Comparison of ENCODE assay signal across 25 mouse cellular contexts in genomic region chr17:75920240-75920639, GRCm38 (mm10).
DNase-seq lines count a peak whose midpoint lies in the region; ATAC-seq and TF ChIP-seq lines count a peak whose summit lies in the region.
"Had no signal": no experiment of that assay in that cellular context is flagged by ENCODE, and none has a peak within 500 bp of the region (broad histone marks: within the 10 kb centered on the region; RNA-seq: fewer than 3 reads in every experiment).

No protein-coding gene starts in this region.

- peaks cover 3% of the 10 kb centered on the region; the same call in 1 of the 2 replicates for H3K4me1 ChIP-seq in forebrain, embryonic 13.5 days
- no peaks in the 10 kb centered on the region for H3K4me1 ChIP-seq in forebrain, embryonic 10.5 days
- H3K4me1 ChIP-seq in forebrain, embryonic 15.5 days: no peaks in the 10 kb centered on the region
- H3K4me1 ChIP-seq in forebrain, embryonic 12.5 days: no peaks in the 10 kb centered on the region
- H3K4me1 ChIP-seq in forebrain, postnatal 0 days (ENCODE audit: insufficient read depth): no peaks in the 10 kb centered on the region
- H3K4me1 ChIP-seq in liver, embryonic 12.5 days: no peaks in the 10 kb centered on the region
- H3K4me1 ChIP-seq: embryonic facial prominence, embryonic 13.5 days; embryonic facial prominence, embryonic 15.5 days had no signal

- DNase-seq in forebrain, embryonic 10.5 days (ENCODE audit: extremely low spot score, low spot score): no peak
- DNase-seq in forebrain, postnatal 0 days: peak; percentile 13
- DNase-seq: adrenal gland, adult 8-10 months; adrenal gland, postnatal 14 days; adrenal gland, postnatal 36 days; B cell, adult 2 months; cerebellum, adult 11 months; cerebellum, adult 18-20 months; cerebellum, adult 8-10 months; cerebellum, adult 9-11 months; cerebellum, postnatal 14 days; cerebellum, postnatal 36 days; embryo, embryonic 11 days had no signal

- H3K36me3 ChIP-seq in forebrain, embryonic 13.5 days (ENCODE audit: poor library complexity, severe bottlenecking): no peaks in the 10 kb centered on the region
- no peaks in the 10 kb centered on the region for H3K36me3 ChIP-seq in forebrain, embryonic 10.5 days (replicated peaks)
- no peaks in the 10 kb centered on the region for H3K36me3 ChIP-seq in forebrain, embryonic 15.5 days
- H3K36me3 ChIP-seq in forebrain, embryonic 12.5 days (replicated peaks): no peaks in the 10 kb centered on the region
- no peaks in the 10 kb centered on the region for H3K36me3 ChIP-seq in forebrain, postnatal 0 days (ENCODE audit: insufficient read depth)
- no peaks in the 10 kb centered on the region for H3K36me3 ChIP-seq in liver, embryonic 12.5 days
- H3K36me3 ChIP-seq: embryonic facial prominence, embryonic 13.5 days; embryonic facial prominence, embryonic 15.5 days; G1E had no signal

- no peak overlapping the region for H3K4me2 ChIP-seq in forebrain, embryonic 13.5 days
- no peak overlapping the region for H3K4me2 ChIP-seq in forebrain, embryonic 15.5 days (replicated peaks)
- H3K4me2 ChIP-seq in forebrain, embryonic 12.5 days: no peak overlapping the region
- no peak overlapping the region for H3K4me2 ChIP-seq in forebrain, postnatal 0 days (ENCODE audit: low read depth)
- H3K4me2 ChIP-seq in liver, embryonic 12.5 days: no peak overlapping the region
- H3K4me2 ChIP-seq: embryonic facial prominence, embryonic 13.5 days; embryonic facial prominence, embryonic 15.5 days had no signal

- H3K4me3 ChIP-seq in forebrain, embryonic 13.5 days: no peak overlapping the region
- H3K4me3 ChIP-seq in forebrain, embryonic 10.5 days: no peak overlapping the region
- no peak overlapping the region for H3K4me3 ChIP-seq in forebrain, embryonic 15.5 days
- no peak overlapping the region for H3K4me3 ChIP-seq in forebrain, embryonic 12.5 days (replicated peaks)
- H3K4me3 ChIP-seq in forebrain, postnatal 0 days (ENCODE audit: low read depth, low read length): no peak overlapping the region
- no peak overlapping the region for H3K4me3 ChIP-seq in liver, embryonic 12.5 days
- H3K4me3 ChIP-seq: embryonic facial prominence, embryonic 13.5 days; embryonic facial prominence, embryonic 15.5 days; erythroblast, embryonic 14.5 days had no signal

- 79% methylated on average over 2 of the region's 2 CpGs for WGBS in forebrain, embryonic 13.5 days
- 87% methylated on average over 2 of the region's 2 CpGs for WGBS in forebrain, embryonic 10.5 days
- WGBS in forebrain, embryonic 15.5 days: 59% methylated on average over 2 of the region's 2 CpGs
- WGBS in forebrain, embryonic 12.5 days: 83% methylated on average over 2 of the region's 2 CpGs
- 48% methylated on average over 2 of the region's 2 CpGs for WGBS in forebrain, postnatal 0 days
- 74% methylated on average over 2 of the region's 2 CpGs for WGBS in liver, embryonic 12.5 days (ENCODE audit: insufficient replicate concordance)

- no peak overlapping the region for H3K27ac ChIP-seq in forebrain, embryonic 13.5 days
- H3K27ac ChIP-seq in forebrain, embryonic 10.5 days: no peak overlapping the region
- no peak overlapping the region for H3K27ac ChIP-seq in forebrain, embryonic 15.5 days (replicated peaks)
- no peak overlapping the region for H3K27ac ChIP-seq in forebrain, embryonic 12.5 days
- no peak overlapping the region for H3K27ac ChIP-seq in forebrain, postnatal 0 days (ENCODE audit: low read depth, low read length)
- no peak overlapping the region for H3K27ac ChIP-seq in liver, embryonic 12.5 days
- H3K27ac ChIP-seq: embryonic facial prominence, embryonic 13.5 days; embryonic facial prominence, embryonic 15.5 days had no signal

- ATAC-seq in forebrain, embryonic 13.5 days: 0 out of 2 replicates have a peak, but pooled peaks have one; percentile 53
- ATAC-seq in forebrain, embryonic 15.5 days (replicated peaks): peak; percentile 72
- no peak for ATAC-seq in forebrain, embryonic 12.5 days (ENCODE audit: low FRiP score)
- ATAC-seq in forebrain, postnatal 0 days: no peak; the same call in 1 of the 2 replicates
- no peak for ATAC-seq in liver, embryonic 12.5 days
- ATAC-seq: activated CD4-positive, CD25-positive, alpha-beta regulatory T cell, adult 4 months; CD4-positive, CD25-positive, alpha-beta regulatory T cell, adult 4 months; Patski had no signal

- H3K27me3 ChIP-seq in forebrain, embryonic 13.5 days: no peaks in the 10 kb centered on the region
- no peaks in the 10 kb centered on the region for H3K27me3 ChIP-seq in forebrain, embryonic 10.5 days (ENCODE audit: poor library complexity, severe bottlenecking)
- H3K27me3 ChIP-seq in forebrain, embryonic 15.5 days: no peaks in the 10 kb centered on the region
- no peaks in the 10 kb centered on the region for H3K27me3 ChIP-seq in forebrain, embryonic 12.5 days
- H3K27me3 ChIP-seq in forebrain, postnatal 0 days (ENCODE audit: insufficient read depth, low read length): no peaks in the 10 kb centered on the region
- H3K27me3 ChIP-seq in liver, embryonic 12.5 days (replicated peaks): no peaks in the 10 kb centered on the region
- H3K27me3 ChIP-seq: CH12.LX; embryonic facial prominence, embryonic 13.5 days; embryonic facial prominence, embryonic 15.5 days; Patski had no signal

- H3K9ac ChIP-seq in forebrain, embryonic 13.5 days: no peak overlapping the region
- no peak overlapping the region for H3K9ac ChIP-seq in forebrain, embryonic 15.5 days (replicated peaks)
- no peak overlapping the region for H3K9ac ChIP-seq in forebrain, embryonic 12.5 days
- H3K9ac ChIP-seq in forebrain, postnatal 0 days: no peak overlapping the region
- no peak overlapping the region for H3K9ac ChIP-seq in liver, embryonic 12.5 days
- H3K9ac ChIP-seq: embryonic facial prominence, embryonic 13.5 days; embryonic facial prominence, embryonic 15.5 days had no signal

- H3K9me3 ChIP-seq in forebrain, embryonic 13.5 days (replicated peaks): no peaks in the 10 kb centered on the region
- no peaks in the 10 kb centered on the region for H3K9me3 ChIP-seq in forebrain, embryonic 10.5 days
- H3K9me3 ChIP-seq in forebrain, embryonic 15.5 days: no peaks in the 10 kb centered on the region
- H3K9me3 ChIP-seq in forebrain, embryonic 12.5 days: no peaks in the 10 kb centered on the region
- no peaks in the 10 kb centered on the region for H3K9me3 ChIP-seq in forebrain, postnatal 0 days (ENCODE audit: low read length)
- H3K9me3 ChIP-seq in liver, embryonic 12.5 days (replicated peaks): no peaks in the 10 kb centered on the region
- H3K9me3 ChIP-seq: embryonic facial prominence, embryonic 13.5 days; embryonic facial prominence, embryonic 15.5 days had no signal

- TF ChIP-seq CTCF in forebrain, postnatal 0 days (IDR thresholded peaks at IDR 0.05; ENCODE audit: low read depth): no peak

Comparison
In these comparisons a context has a peak if more than half of its experiments do, and no peak if none do; other contexts are left out.
1. ATAC-seq: peak in forebrain, embryonic 13.5 days (single experiment) and forebrain, embryonic 15.5 days (single experiment); none in forebrain, embryonic 12.5 days (single experiment), forebrain, postnatal 0 days (single experiment) and liver, embryonic 12.5 days (single experiment).